Mouse (Mus musculus): ENCODE data around the gene Slc35e3. TPM values are rescaled to one million over a fixed set of nuclear protein-coding genes. Genes with fewer than 3 reads are reported as not detected.

The Slc35e3 gene
- polyA plus RNA-seq, 1 experiment from 2014 or later = 25.1 TPM

- peaks cover 36% of the 10 kb centered on the region for H3K36me3 ChIP-seq
- H3K27ac ChIP-seq = no peak overlapping the region
- 72% methylated on average over 3 of the region's 3 CpGs for WGBS
Measured at GRCm38 (mm10) chr10:117687018-117687417, 59.1 kb downstream of the Slc35e3 start.

GRCm38 (mm10) chr10:117685849-117686591, 60.1 kb downstream of the Slc35e3 start:
- no peak overlapping the region for H3K27ac ChIP-seq
- H3K27me3 ChIP-seq = no peaks in the 10 kb centered on the region
- no peak overlapping the region for H3K4me3 ChIP-seq
- no peaks in the 10 kb centered on the region for H3K9me3 ChIP-seq
- H3K4me2 ChIP-seq = no peak overlapping the region
- no peak overlapping the region for H3K9ac ChIP-seq
- 0 out of 2 replicates have a peak, but pooled peaks cover 5% of the 10 kb centered on the region for H3K4me1 ChIP-seq
- H3K36me3 ChIP-seq = peaks cover 28% of the 10 kb centered on the region
- no peak for ATAC-seq (ENCODE audit: insufficient number of reproducible peaks, low FRiP score, low TSS enrichment, low read depth)
- WGBS = 90% methylated on average over 13 of the region's 13 CpGs

More at GRCm38 (mm10) chr10:117687018-117687417, 59.1 kb downstream of the Slc35e3 start:
- no peak for ATAC-seq (ENCODE audit: insufficient number of reproducible peaks, low FRiP score, low TSS enrichment, low read depth)
- H3K4me3 ChIP-seq = no peak overlapping the region
- H3K9me3 ChIP-seq = no peaks in the 10 kb centered on the region
- no peaks in the 10 kb centered on the region for H3K27me3 ChIP-seq
- 0 out of 2 replicates have a peak, but pooled peaks cover 5% of the 10 kb centered on the region for H3K4me1 ChIP-seq
- H3K9ac ChIP-seq = no peak overlapping the region
- H3K4me2 ChIP-seq = no peak overlapping the region

GRCm38 (mm10) chr10:117685171-117685848, 60.9 kb downstream of the Slc35e3 start:
- WGBS = 89% methylated on average over 15 of the region's 15 CpGs
- H3K36me3 ChIP-seq = peaks cover 22% of the 10 kb centered on the region
- no peaks in the 10 kb centered on the region for H3K27me3 ChIP-seq
- no peak overlapping the region for H3K27ac ChIP-seq
- H3K9me3 ChIP-seq = no peaks in the 10 kb centered on the region
- ATAC-seq (ENCODE audit: insufficient number of reproducible peaks, low FRiP score, low TSS enrichment, low read depth) = no peak
- no peak overlapping the region for H3K4me3 ChIP-seq
- no peak overlapping the region for H3K9ac ChIP-seq
- no peak overlapping the region for H3K4me2 ChIP-seq
- H3K4me1 ChIP-seq = 0 out of 2 replicates have a peak, but pooled peaks cover 5% of the 10 kb centered on the region

GRCm38 (mm10) chr10:117684298-117685170, 61.6 kb downstream of the Slc35e3 start:
- ATAC-seq (ENCODE audit: insufficient number of reproducible peaks, low FRiP score, low TSS enrichment, low read depth) = no peak
- H3K27ac ChIP-seq = no peak overlapping the region
- H3K9me3 ChIP-seq = no peaks in the 10 kb centered on the region
- H3K4me3 ChIP-seq = no peak overlapping the region
- WGBS = 84% methylated on average over 19 of the region's 19 CpGs
- 0 out of 2 replicates have a peak, but pooled peaks cover 5% of the 10 kb centered on the region for H3K4me1 ChIP-seq
- H3K36me3 ChIP-seq = peaks cover 18% of the 10 kb centered on the region
- no peaks in the 10 kb centered on the region for H3K27me3 ChIP-seq
- no peak overlapping the region for H3K4me2 ChIP-seq
- H3K9ac ChIP-seq = no peak overlapping the region

- no peak overlapping the region for H3K9ac ChIP-seq
- peaks cover 11% of the 10 kb centered on the region for H3K36me3 ChIP-seq
- H3K4me1 ChIP-seq = 0 out of 2 replicates have a peak, but pooled peaks cover 5% of the 10 kb centered on the region
- no peaks in the 10 kb centered on the region for H3K9me3 ChIP-seq
- H3K4me2 ChIP-seq = no peak overlapping the region
- WGBS = 83% methylated on average over 9 of the region's 9 CpGs
- no peak overlapping the region for H3K4me3 ChIP-seq
- H3K27me3 ChIP-seq = no peaks in the 10 kb centered on the region
- no peak overlapping the region for H3K27ac ChIP-seq
- no peak for ATAC-seq (ENCODE audit: insufficient number of reproducible peaks, low FRiP score, low TSS enrichment, low read depth)
Measured at GRCm38 (mm10) chr10:117683734-117684037, 62.5 kb downstream of the Slc35e3 start.

Other genes with a start within 250 kb of the Slc35e3 start
- gene Cpm, start 116.9 kb downstream of the Slc35e3 start, polyA plus RNA-seq (2015; fragmentation: Nextera tagmentation; extraction: Ambion mirVana) = 69.8 and 72.6 TPM in 2 replicates
- gene Mdm2, start 35.6 kb downstream of the Slc35e3 start, polyA plus RNA-seq (2015; fragmentation: Nextera tagmentation; extraction: Ambion mirVana) = 40.2 and 43.8 TPM in 2 replicates
- gene Nup107, start 46.3 kb upstream of the Slc35e3 start, polyA plus RNA-seq (2015; fragmentation: Nextera tagmentation; extraction: Ambion mirVana) = 54.2 and 54.6 TPM in 2 replicates
- 184 and 187 TPM in 2 replicates for gene Rap1b, start 99.7 kb upstream of the Slc35e3 start, polyA plus RNA-seq (2015; fragmentation: Nextera tagmentation; extraction: Ambion mirVana)

All from limb, embryonic 15.5 days (tissue).